Mouse (Mus musculus) cerebellum, adult 2 months (tissue): Measurements from ENCODE around the gene Rcc1l. TPM values are rescaled to one million over a fixed set of nuclear protein-coding genes. Genes with fewer than 3 reads are reported as not detected.

ENCODE experiments used
- DNase-seq, 2 experiments: peaks; one replicate each; pipeline ENCODE4 v3.0.0; 2021
- H3K27ac ChIP-seq: fragments of 200-500 bp; 2 replicates; pipeline ENCODE4 v1.5.1; 2012; ENCODE audit warnings: low read length, control low read depth, inconsistent platforms; ENCODE audit not compliant: insufficient read depth
- H3K27me3 ChIP-seq: fragments of 200-500 bp; 2 replicates; pipeline ENCODE4 v1.6.1; 2012; ENCODE audit warnings: inconsistent platforms, mild to moderate bottlenecking, low read length, moderate library complexity; ENCODE audit not compliant: control insufficient read depth, insufficient read depth
- H3K4me1 ChIP-seq: fragments of 200-500 bp; 2 replicates; pipeline ENCODE4 v1.6.1; 2011; ENCODE audit warnings: low read length; ENCODE audit not compliant: control insufficient read depth, insufficient read depth
- H3K4me3 ChIP-seq: fragments of 200-500 bp; replicated peaks from 2 replicates; pipeline ENCODE3; 2011; ENCODE audit warnings: mild to moderate bottlenecking, low read depth, low read length, control low read depth; ENCODE audit not compliant: insufficient read depth
- CTCF ChIP-seq: fragments of 200-500 bp; IDR thresholded peaks from 2 replicates; pipeline ENCODE4 v1.5.1; 2011; ENCODE audit warnings: low read depth, mild to moderate bottlenecking, control low read depth, low read length, moderate library complexity, borderline replicate concordance; ENCODE audit not compliant: insufficient read depth
- POLR2A ChIP-seq: fragments of 200-500 bp; IDR thresholded peaks from 2 replicates; pipeline ENCODE4 v1.6.1; 2011; ENCODE audit warnings: low read length, control low read depth, borderline replicate concordance; ENCODE audit not compliant: insufficient read depth
- WGBS: fragments of 180-500 bp; shearing (Covaris S2); methylation state at CpG from one replicate; pipeline ENCODE4 v1.1.7; 2018; 5-methylcytosine and 5-hydroxymethylcytosine counted together
- polyA plus RNA-seq: library from polyadenylated mRNA; depleted of rRNA; stranded (reverse); fragments of >200 nt; gene quantifications from 2 replicates; pipeline ENCODE4 v1.2.3, GENCODE M21; 2012

Rcc1l gene
- polyA plus RNA-seq, 1 experiment = 15.7 TPM

GRCm38 (mm10) chr5:134119481-134120120 is 57.0 kb downstream of the Rcc1l start:
- Histone ChIP-seq H3K27ac (no peak overlapping the region), H3K4me3 (no peak overlapping the region), H3K4me1 (no peaks in the 10 kb centered on the region), H3K27me3 (no peaks in the 10 kb centered on the region)
- 65% methylated on average over 10 of the region's 10 CpGs for WGBS
- TF ChIP-seq POLR2A = no peak
- no peak for TF ChIP-seq CTCF
- DNase-seq = no peak

GRCm38 (mm10) chr5:134118798-134119407 is 57.7 kb downstream of the Rcc1l start:
- Histone ChIP-seq H3K4me1 (no peaks in the 10 kb centered on the region), H3K4me3 (no peak overlapping the region), H3K27me3 (no peaks in the 10 kb centered on the region), H3K27ac (no peak overlapping the region)
- WGBS = 95% methylated on average over 15 of the region's 15 CpGs
- TF ChIP-seq CTCF (no peak), POLR2A (no peak)
- no peak for DNase-seq

- no peak overlapping the region for H3K27ac ChIP-seq
- no peak overlapping the region for H3K4me3 ChIP-seq
- 94% methylated on average over 7 of the region's 7 CpGs for WGBS
- no peaks in the 10 kb centered on the region for H3K27me3 ChIP-seq
- no peaks in the 10 kb centered on the region for H3K4me1 ChIP-seq
- TF ChIP-seq CTCF (no peak), POLR2A (no peak)
- DNase-seq = no peak
Observed at GRCm38 (mm10) chr5:134115639-134116259, 60.8 kb downstream of the Rcc1l start.

GRCm38 (mm10) chr5:134114981-134115380 is 61.6 kb downstream of the Rcc1l start:
- Histone ChIP-seq H3K27ac (no peak overlapping the region), H3K4me1 (no peaks in the 10 kb centered on the region), H3K27me3 (no peaks in the 10 kb centered on the region), H3K4me3 (no peak overlapping the region)
- DNase-seq = no peak
- no peak for TF ChIP-seq POLR2A
- TF ChIP-seq CTCF = no peak
- 91% methylated on average over 5 of the region's 5 CpGs for WGBS

- DNase-seq = no peak
- TF ChIP-seq CTCF (no peak), POLR2A (no peak)
- Histone ChIP-seq H3K27me3 (no peaks in the 10 kb centered on the region), H3K27ac (no peak overlapping the region), H3K4me1 (peaks cover 6% of the 10 kb centered on the region), H3K4me3 (no peak overlapping the region)
- 92% methylated on average over 8 of the region's 8 CpGs for WGBS
Observed at GRCm38 (mm10) chr5:134105829-134106228, 70.7 kb downstream of the Rcc1l start.

GRCm38 (mm10) chr5:134102720-134103119 is 73.9 kb downstream of the Rcc1l start:
- TF ChIP-seq POLR2A (no peak), CTCF (no peak)
- Histone ChIP-seq H3K4me1 (peaks cover 6% of the 10 kb centered on the region), H3K27ac (no peak overlapping the region), H3K4me3 (no peak overlapping the region), H3K27me3 (no peaks in the 10 kb centered on the region)
- no peak for DNase-seq
- WGBS = 79% methylated on average over 6 of the region's 6 CpGs

GRCm38 (mm10) chr5:134101883-134102282 is 74.7 kb downstream of the Rcc1l start:
- TF ChIP-seq POLR2A = no peak
- Histone ChIP-seq H3K4me3 (peak overlapping the region; percentile 46), H3K27me3 (no peaks in the 10 kb centered on the region), H3K27ac (no peak overlapping the region), H3K4me1 (peaks cover 6% of the 10 kb centered on the region)
- WGBS = 15% methylated on average over 5 of the region's 5 CpGs
- DNase-seq = peak in 1 of 2 experiments; percentile 27

GRCm38 (mm10) chr5:134101322-134101721 is 75.3 kb downstream of the Rcc1l start:
- no peak overlapping the region for H3K27ac ChIP-seq
- H3K4me1 ChIP-seq = peaks cover 6% of the 10 kb centered on the region
- 75% methylated on average over 5 of the region's 5 CpGs for WGBS
- H3K4me3 ChIP-seq = peak overlapping the region; percentile 19
- no peak for DNase-seq
- TF ChIP-seq CTCF = no peak
- H3K27me3 ChIP-seq = no peaks in the 10 kb centered on the region
